Mouse (Mus musculus) kidney, adult 2 months (tissue): ENCODE measurements at regions not wholly inside any gene's neighbourhood (a gene's known extent, or its start where the extent isn't known, plus 50 kb on each side); places are given as distances from the start of the nearest gene placed in this dataset.

ENCODE experiments used
- CTCF ChIP-seq: fragments of 200-500 bp; conservative IDR thresholded peaks from 2 replicates; pipeline ENCODE4 v1.5.1; 2011; ENCODE audit warnings: low read depth, mild to moderate bottlenecking, control low read depth, low read length, moderate library complexity, mixed read lengths; ENCODE audit not compliant: insufficient read depth, insufficient read length
- POLR2A ChIP-seq: fragments of 200-500 bp; IDR thresholded peaks from one replicate; pipeline ENCODE4 v1.6.1; 2011; ENCODE audit warnings: low read depth, low read length, control low read depth

DNA sequence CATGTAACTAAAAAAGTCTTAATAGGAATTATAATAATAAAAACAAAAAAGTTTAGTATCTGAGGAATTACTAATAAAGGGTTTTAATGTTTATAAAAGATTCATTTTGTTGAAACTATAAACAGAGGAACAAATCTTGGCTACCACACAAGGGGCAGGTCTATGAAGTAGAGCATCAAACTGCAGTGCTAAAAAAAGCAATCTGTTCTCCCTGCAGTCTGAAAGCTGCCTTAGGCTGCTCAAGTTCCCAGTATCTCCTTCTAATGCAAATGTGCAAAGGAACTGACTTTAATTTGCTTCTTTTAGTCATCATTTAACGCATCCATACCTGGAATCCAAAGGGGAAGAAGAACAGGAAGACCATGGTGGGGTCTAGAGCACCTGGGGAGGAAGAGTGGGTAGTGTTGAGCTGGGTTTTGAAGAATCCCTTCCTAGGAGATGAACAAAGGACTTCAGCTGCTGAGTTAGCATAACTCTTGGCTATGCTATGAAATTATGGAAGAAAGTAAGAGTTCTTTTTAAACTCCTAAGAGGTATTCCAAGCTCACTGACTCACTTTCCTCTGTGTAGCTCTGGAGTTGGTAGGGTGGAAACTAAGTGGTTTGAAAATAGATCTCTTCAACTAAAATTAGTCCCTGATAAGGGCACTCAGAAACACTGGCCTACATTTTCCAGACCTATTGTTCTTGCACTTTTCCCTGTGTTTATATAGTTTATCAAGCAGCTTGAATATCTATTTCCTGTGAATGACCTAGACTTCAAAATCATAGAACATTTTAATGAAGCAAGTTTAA is 260.4 kb upstream of the Zic4 start:
- no peak for TF ChIP-seq POLR2A
- TF ChIP-seq CTCF = no peak
